Mouse (Mus musculus): Measurements from ENCODE around the gene Zap70.

DNA sequence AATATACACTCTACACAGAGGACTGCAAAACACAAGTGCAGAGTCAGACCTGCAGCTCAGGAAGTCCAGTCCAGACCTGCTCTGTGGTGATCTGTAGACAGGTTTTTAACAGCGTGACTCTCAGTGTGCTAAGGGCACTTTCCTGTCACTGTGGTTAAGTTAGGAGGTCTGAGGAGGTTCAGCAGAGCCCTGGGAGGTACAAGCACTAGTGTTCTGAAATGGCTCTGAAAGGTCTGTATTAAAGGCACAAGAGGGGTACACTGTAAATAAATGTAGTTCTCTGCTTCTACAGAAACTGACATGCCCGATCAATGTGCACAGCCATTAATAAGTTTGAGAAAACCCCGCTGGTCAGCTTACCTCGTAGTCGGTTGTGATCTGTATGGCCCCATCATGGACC lies 62.8 kb downstream of the Zap70 start:
- TF ChIP-seq ZNF384 (IDR thresholded peaks at IDR 0.05; ENCODE audit: low read depth, low read length) (no peak), HCFC1 (IDR thresholded peaks at IDR 0.05; ENCODE audit: borderline replicate concordance, insufficient read depth, low read length) (no peak)

Measured in ES-E14 (cell line).